In the genomic region with DNA sequence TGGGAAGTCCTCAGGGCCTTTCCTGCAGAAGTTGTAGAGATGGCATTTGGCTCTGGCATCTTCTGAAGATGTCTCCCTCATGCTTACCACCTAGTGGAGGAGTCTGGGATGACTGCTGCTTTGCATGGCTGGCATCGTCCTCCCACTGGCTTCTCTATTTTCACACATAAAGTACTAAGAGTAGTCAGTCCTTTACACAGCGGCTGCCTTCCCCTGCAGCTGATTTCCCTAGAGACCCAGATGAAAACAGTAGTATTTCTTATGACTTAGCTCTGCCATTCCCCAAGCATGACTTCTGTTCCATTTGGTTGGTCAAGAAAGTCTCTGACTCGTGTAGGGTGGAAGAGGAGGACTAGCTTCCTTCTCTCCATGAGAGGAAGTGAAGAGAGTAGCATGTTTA, we compare ENCODE assay signal across 9 mouse cellular contexts. TPM values are rescaled to one million over a fixed set of nuclear protein-coding genes. Genes with fewer than 3 reads are reported as not detected.
A peak's percentile ranks its signal among the peaks of the same experiment; 100 is the strongest.
DNase-seq lines count a peak whose midpoint lies in the region; ATAC-seq and TF ChIP-seq lines count a peak whose summit lies in the region.
"Had no signal": no experiment of that assay in that cellular context is flagged by ENCODE, and none has a peak within 500 bp of the region (broad histone marks: within the 10 kb centered on the region; RNA-seq: fewer than 3 reads in every experiment).

No protein-coding gene starts in this region.

- no peak overlapping the region for H3K4me3 ChIP-seq in kidney, postnatal 0 days (replicated peaks; ENCODE audit: low read depth, low read length)
- no peak overlapping the region for H3K4me3 ChIP-seq in kidney, embryonic 16.5 days (ENCODE audit: low read length)
- H3K4me3 ChIP-seq in MEL (ENCODE audit: control insufficient read depth in 1 of 2, insufficient read depth in 1 of 2, low read depth in 2 of 2, low read length in 2 of 2) = no peak overlapping the region
- no peak overlapping the region for H3K4me3 ChIP-seq in forebrain, embryonic 12.5 days (replicated peaks)
- H3K4me3 ChIP-seq: limb, embryonic 12.5 days; neural tube, embryonic 13.5 days had no signal

- no peaks in the 10 kb centered on the region for H3K4me1 ChIP-seq in kidney, postnatal 0 days (replicated peaks; ENCODE audit: insufficient read depth, low read length)
- H3K4me1 ChIP-seq in kidney, embryonic 16.5 days (ENCODE audit: insufficient read depth, low read length) = no peaks in the 10 kb centered on the region
- H3K4me1 ChIP-seq in MEL (ENCODE audit: control insufficient read depth in 1 of 2, insufficient read depth in 2 of 2, low read length in 2 of 2) = no peaks in the 10 kb centered on the region
- no peaks in the 10 kb centered on the region; the same call in 1 of the 2 replicates for H3K4me1 ChIP-seq in forebrain, embryonic 12.5 days
- H3K4me1 ChIP-seq: neural tube, embryonic 13.5 days had no signal

- H3K9ac ChIP-seq in kidney, postnatal 0 days (ENCODE audit: low read depth, low read length) = no peak overlapping the region
- no peak overlapping the region for H3K9ac ChIP-seq in kidney, embryonic 16.5 days (replicated peaks; ENCODE audit: low read length)
- H3K9ac ChIP-seq in MEL (ENCODE audit: control insufficient read depth, low read depth, low read length, poor library complexity, severe bottlenecking) = no peak overlapping the region
- H3K9ac ChIP-seq in forebrain, embryonic 12.5 days = no peak overlapping the region
- H3K9ac ChIP-seq: limb, embryonic 12.5 days; neural tube, embryonic 13.5 days had no signal

- no peaks in the 10 kb centered on the region for H3K27me3 ChIP-seq in kidney, postnatal 0 days (ENCODE audit: insufficient read depth, low read length)
- no peaks in the 10 kb centered on the region for H3K27me3 ChIP-seq in kidney, embryonic 16.5 days (ENCODE audit: insufficient read depth, low read length)
- H3K27me3 ChIP-seq in MEL (ENCODE audit: control insufficient read depth in 1 of 2, insufficient read depth in 2 of 2, low read length in 2 of 2) = no peaks in the 10 kb centered on the region
- no peaks in the 10 kb centered on the region for H3K27me3 ChIP-seq in forebrain, embryonic 12.5 days
- H3K27me3 ChIP-seq: limb, embryonic 12.5 days; neural tube, embryonic 13.5 days had no signal

- H3K27ac ChIP-seq in kidney, postnatal 0 days = no peak overlapping the region
- H3K27ac ChIP-seq in kidney, embryonic 16.5 days (ENCODE audit: low read length) = no peak overlapping the region
- H3K27ac ChIP-seq in MEL (ENCODE audit: control insufficient read depth, low read depth, low read length) = no peak overlapping the region
- no peak overlapping the region for H3K27ac ChIP-seq in forebrain, embryonic 12.5 days
- H3K27ac ChIP-seq: limb, embryonic 12.5 days; neural tube, embryonic 13.5 days had no signal

- TF ChIP-seq RAD21 in MEL (IDR thresholded peaks at IDR 0.05; ENCODE audit: low read depth, low read length) = no peak; the same call in 1 of the 2 replicates

- WGBS in kidney, postnatal 0 days = 36% methylated on average over 3 of the region's 3 CpGs
- WGBS in kidney, embryonic 16.5 days = 33% methylated on average over 3 of the region's 3 CpGs
- 75% methylated on average over 3 of the region's 3 CpGs for WGBS in forebrain, embryonic 12.5 days

- TF ChIP-seq POLR2A in MEL (IDR thresholded peaks at IDR 0.05; ENCODE audit: control insufficient read depth in 1 of 2, insufficient read depth in 1 of 2, low read depth in 1 of 2, low read length in 2 of 2, poor library complexity in 1 of 2) = no peak

- no peaks in the 10 kb centered on the region for H3K79me2 ChIP-seq in MEL (ENCODE audit: control insufficient read depth, insufficient read depth, low read length, poor library complexity)

- no peak overlapping the region for H3K4me2 ChIP-seq in kidney, postnatal 0 days (ENCODE audit: low read length)
- H3K4me2 ChIP-seq in kidney, embryonic 16.5 days (replicated peaks; ENCODE audit: low read depth, low read length) = no peak overlapping the region
- H3K4me2 ChIP-seq in forebrain, embryonic 12.5 days = no peak overlapping the region
- H3K4me2 ChIP-seq: limb, embryonic 12.5 days; neural tube, embryonic 13.5 days had no signal

- H3K36me3 ChIP-seq in kidney, postnatal 0 days (ENCODE audit: insufficient read depth, low read length) = no peaks in the 10 kb centered on the region
- H3K36me3 ChIP-seq in kidney, embryonic 16.5 days (ENCODE audit: insufficient read depth, low read length) = no peaks in the 10 kb centered on the region
- H3K36me3 ChIP-seq in MEL (ENCODE audit: control insufficient read depth in 1 of 2, insufficient read depth in 2 of 2, low read length in 2 of 2) = no peaks in the 10 kb centered on the region
- no peaks in the 10 kb centered on the region for H3K36me3 ChIP-seq in forebrain, embryonic 12.5 days (replicated peaks)
- H3K36me3 ChIP-seq: limb, embryonic 12.5 days; neural tube, embryonic 13.5 days had no signal

- H3K9me3 ChIP-seq in kidney, postnatal 0 days (replicated peaks; ENCODE audit: low read length) = no peaks in the 10 kb centered on the region
- no peaks in the 10 kb centered on the region for H3K9me3 ChIP-seq in kidney, embryonic 16.5 days (ENCODE audit: low read length)
- no peaks in the 10 kb centered on the region for H3K9me3 ChIP-seq in MEL (replicated peaks; ENCODE audit: insufficient read depth, low read length)
- H3K9me3 ChIP-seq in forebrain, embryonic 12.5 days = no peaks in the 10 kb centered on the region
- H3K9me3 ChIP-seq: limb, embryonic 12.5 days; neural tube, embryonic 13.5 days had no signal

- DNase-seq in kidney, postnatal 0 days (ENCODE audit: low spot score) = peak; percentile 39
- DNase-seq in B cell, adult 2 months = peak; percentile 76 to 81
- DNase-seq in MEL (ENCODE audit: low read depth, low spot score) = peak; percentile 15
- DNase-seq in ovary, postnatal 10 days (ENCODE audit: low spot score) = no peak

- no peak for ATAC-seq in kidney, postnatal 0 days (replicated peaks; ENCODE audit: low FRiP score, low read depth)
- ATAC-seq in kidney, embryonic 16.5 days (ENCODE audit: low FRiP score, low TSS enrichment) = no peak
- peak; percentile 94 for ATAC-seq in megakaryocyte-erythroid progenitor cell, adult 5-6 weeks (replicated peaks; ENCODE audit: low FRiP score, low TSS enrichment, poor library complexity, severe bottlenecking)
- ATAC-seq in forebrain, embryonic 12.5 days (ENCODE audit: low FRiP score) = no peak

- TF ChIP-seq CTCF in kidney, postnatal 0 days (IDR thresholded peaks at IDR 0.05; ENCODE audit: low read depth) = peak; percentile 51; the same call in 1 of the 2 replicates
- peak in 2 of 3 experiments; percentile 12 to 23; a peak in 2 of 6 replicates for TF ChIP-seq CTCF in MEL (IDR thresholded peaks at IDR 0.05 in 2 of 3, conservative IDR thresholded peaks at IDR 0.05 in 1 of 3; ENCODE audit: control insufficient read depth in 1 of 3, insufficient read depth in 1 of 3, low read depth in 2 of 3, low read length in 3 of 3, poor library complexity in 1 of 3, severe bottlenecking in 1 of 3)

- TF ChIP-seq EP300 in MEL (IDR thresholded peaks at IDR 0.05; ENCODE audit: low read depth in 1 of 2, low read length in 2 of 2) = no peak

TF ChIP-seq in MEL, 35 proteins besides CTCF, POLR2A, EP300 and RAD21:
- TF ChIP-seq GABPA (IDR thresholded peaks at IDR 0.05; ENCODE audit: low read depth, low read length) (no peak), SMC3 (IDR thresholded peaks at IDR 0.05; ENCODE audit: low read depth, low read length) (peak; percentile 18; the same call in 1 of the 2 replicates), E2F4 (IDR thresholded peaks at IDR 0.05; ENCODE audit: borderline replicate concordance, low read depth, low read length) (no peak)

RNA-seq across cellular contexts. Expression of gene Mysm1, which starts 20.3 kb away (rescaled TPM):
- polyA plus RNA-seq in kidney, postnatal 0 days (2015; fragmentation: Nextera tagmentation; extraction: Ambion mirVana) = 19.7 and 19.8 TPM in 2 replicates
- polyA plus RNA-seq in kidney, embryonic 16.5 days (2015; fragmentation: Nextera tagmentation; extraction: Ambion mirVana) = 25.2 and 29.8 TPM in 2 replicates
- total RNA-seq in MEL (2012; rRNA removed) = 13.9 and 14.8 TPM in 2 replicates
- polyA plus RNA-seq in MEL (2012; ENCODE audit: insufficient read depth in 1 of 2, insufficient read length in 2 of 2, low read depth in 1 of 2, low replicate concordance in 2 of 2, missing spikeins in 1 of 2) = 10 to 100 TPM in 1 of 2 experiments, not detected in 1; 10.8 TPM
- 25.6 and 37.7 TPM in 2 replicates for total RNA-seq in megakaryocyte-erythroid progenitor cell, adult 5-6 weeks (2014; fragmentation: Nextera tagmentation)
- total RNA-seq in megakaryocyte-erythroid progenitor cell, adult 5-6 weeks (2017) = 42.5 and 70.5 TPM in 2 replicates
- polyA plus RNA-seq in forebrain, embryonic 12.5 days (2016; fragmentation: Nextera tagmentation; extraction: Ambion mirVana) = 33.6 and 34.8 TPM in 2 replicates

RNA-seq across cellular contexts. Expression of gene Jun, which starts 52.8 kb away (rescaled TPM):
- 55.1 and 60.1 TPM in 2 replicates for polyA plus RNA-seq in kidney, postnatal 0 days (2015; fragmentation: Nextera tagmentation; extraction: Ambion mirVana)
- 71.9 and 73.0 TPM in 2 replicates for polyA plus RNA-seq in kidney, embryonic 16.5 days (2015; fragmentation: Nextera tagmentation; extraction: Ambion mirVana)
- total RNA-seq in MEL (2012; rRNA removed) = not detected in 2 replicates
- not detected for polyA plus RNA-seq in MEL (2012; ENCODE audit: insufficient read depth in 1 of 2, insufficient read length in 2 of 2, low read depth in 1 of 2, low replicate concordance in 2 of 2, missing spikeins in 1 of 2)
- 14.9 and 15.6 TPM in 2 replicates for total RNA-seq in megakaryocyte-erythroid progenitor cell, adult 5-6 weeks (2014; fragmentation: Nextera tagmentation)
- 167 and 256 TPM in 2 replicates for total RNA-seq in megakaryocyte-erythroid progenitor cell, adult 5-6 weeks (2017)
- 101 and 107 TPM in 2 replicates for polyA plus RNA-seq in forebrain, embryonic 12.5 days (2016; fragmentation: Nextera tagmentation; extraction: Ambion mirVana)

Comparison
In these comparisons a context has a peak if more than half of its experiments do, and no peak if none do; other contexts are left out.
1. RNA of gene Jun, which starts 52.8 kb away (polyA plus RNA-seq): 101 to 107 TPM in forebrain, embryonic 12.5 days, 71.9 to 73.0 TPM in kidney, embryonic 16.5 days and 55.1 to 60.1 TPM in kidney, postnatal 0 days; not detected in MEL; every median in the first group is over 10 times any median in the second.